Mouse (Mus musculus): ENCODE results near the gene Pla2g2c. TPM values are rescaled to one million over a fixed set of nuclear protein-coding genes. Genes with fewer than 3 reads are reported as not detected.

The Pla2g2c gene
- total and polyA plus RNA-seq, 2 experiments from 2014 or later = 0.44 to 0.57 TPM

GRCm38 (mm10) chr4:138703591-138703990 is 21.0 kb upstream of the Pla2g2c start:
- Histone ChIP-seq H3K4me3 (ENCODE audit: low read depth, low read length) (no peak overlapping the region), H3K36me3 (ENCODE audit: insufficient read depth, low read length) (no peaks in the 10 kb centered on the region), H3K27ac (ENCODE audit: low read depth, low read length) (no peak overlapping the region), H3K27me3 (ENCODE audit: insufficient read depth, low read length) (no peaks in the 10 kb centered on the region), H3K9me3 (ENCODE audit: low read length) (no peaks in the 10 kb centered on the region), H3K9ac (replicated peaks; ENCODE audit: low read length, poor library complexity, severe bottlenecking) (no peak overlapping the region), H3K4me2 (ENCODE audit: low read depth, low read length, poor library complexity, severe bottlenecking) (no peak overlapping the region), H3K4me1 (ENCODE audit: insufficient read depth, low read length) (0 out of 2 replicates have a peak, but pooled peaks cover 2% of the 10 kb centered on the region)
- TF ChIP-seq CTCF (IDR thresholded peaks at IDR 0.05) = no peak
- DNase-seq (ENCODE audit: low spot score) (no peak), ATAC-seq (ENCODE audit: low FRiP score) (no peak)
- WGBS = 67% methylated on average over 7 of the region's 7 CpGs

GRCm38 (mm10) chr4:138704169-138704568 is 20.4 kb upstream of the Pla2g2c start:
- Histone ChIP-seq H3K27me3 (ENCODE audit: insufficient read depth, low read length) (no peaks in the 10 kb centered on the region), H3K9ac (replicated peaks; ENCODE audit: low read length, poor library complexity, severe bottlenecking) (no peak overlapping the region), H3K4me1 (ENCODE audit: insufficient read depth, low read length) (0 out of 2 replicates have a peak, but pooled peaks cover 3% of the 10 kb centered on the region), H3K4me2 (ENCODE audit: low read depth, low read length, poor library complexity, severe bottlenecking) (no peak overlapping the region), H3K36me3 (ENCODE audit: insufficient read depth, low read length) (no peaks in the 10 kb centered on the region), H3K9me3 (ENCODE audit: low read length) (no peaks in the 10 kb centered on the region), H3K4me3 (ENCODE audit: low read depth, low read length) (no peak overlapping the region), H3K27ac (ENCODE audit: low read depth, low read length) (no peak overlapping the region)
- no peak for ATAC-seq (ENCODE audit: low FRiP score)
- no peak for TF ChIP-seq CTCF (IDR thresholded peaks at IDR 0.05)
- 88% methylated on average over 4 of the region's 4 CpGs for WGBS
- no peak for DNase-seq (ENCODE audit: low spot score)

- no peaks in the 10 kb centered on the region for H3K27me3 ChIP-seq (ENCODE audit: insufficient read depth, low read length)
- peaks cover 6% of the 10 kb centered on the region; the same call in 1 of the 2 replicates for H3K4me1 ChIP-seq (ENCODE audit: insufficient read depth, low read length)
- no peak overlapping the region for H3K4me2 ChIP-seq (ENCODE audit: low read depth, low read length, poor library complexity, severe bottlenecking)
- no peak overlapping the region for H3K4me3 ChIP-seq (ENCODE audit: low read depth, low read length)
- no peak for TF ChIP-seq CTCF (IDR thresholded peaks at IDR 0.05)
- ATAC-seq (ENCODE audit: low FRiP score) (no peak), DNase-seq (ENCODE audit: low spot score) (no peak)
- H3K9me3 ChIP-seq (ENCODE audit: low read length) = no peaks in the 10 kb centered on the region
- no peak overlapping the region for H3K9ac ChIP-seq (replicated peaks; ENCODE audit: low read length, poor library complexity, severe bottlenecking)
- H3K27ac ChIP-seq (ENCODE audit: low read depth, low read length) = no peak overlapping the region
- no peaks in the 10 kb centered on the region for H3K36me3 ChIP-seq (ENCODE audit: insufficient read depth, low read length)
- WGBS = 95% methylated on average over 8 of the region's 8 CpGs
Observed at GRCm38 (mm10) chr4:138706620-138707019, 18.0 kb upstream of the Pla2g2c start.

GRCm38 (mm10) chr4:138708636-138709035 is 16.0 kb upstream of the Pla2g2c start:
- TF ChIP-seq CTCF (IDR thresholded peaks at IDR 0.05) = peak; percentile 79
- 12% methylated on average over 7 of the region's 7 CpGs for WGBS
- Histone ChIP-seq H3K9me3 (ENCODE audit: low read length) (no peaks in the 10 kb centered on the region), H3K4me1 (ENCODE audit: insufficient read depth, low read length) (peaks cover 6% of the 10 kb centered on the region; the same call in 1 of the 2 replicates), H3K27me3 (ENCODE audit: insufficient read depth, low read length) (no peaks in the 10 kb centered on the region), H3K4me2 (ENCODE audit: low read depth, low read length, poor library complexity, severe bottlenecking) (no peak overlapping the region), H3K27ac (ENCODE audit: low read depth, low read length) (no peak overlapping the region), H3K4me3 (ENCODE audit: low read depth, low read length) (no peak overlapping the region), H3K36me3 (ENCODE audit: insufficient read depth, low read length) (no peaks in the 10 kb centered on the region), H3K9ac (replicated peaks; ENCODE audit: low read length, poor library complexity, severe bottlenecking) (no peak overlapping the region)
- ATAC-seq (ENCODE audit: low FRiP score) = no peak
- DNase-seq (ENCODE audit: low spot score) = peak; percentile 69

GRCm38 (mm10) chr4:138709246-138709645 is 15.3 kb upstream of the Pla2g2c start:
- no peak overlapping the region for H3K4me3 ChIP-seq (ENCODE audit: low read depth, low read length)
- H3K27ac ChIP-seq (ENCODE audit: low read depth, low read length) = no peak overlapping the region
- no peak overlapping the region for H3K9ac ChIP-seq (replicated peaks; ENCODE audit: low read length, poor library complexity, severe bottlenecking)
- no peaks in the 10 kb centered on the region for H3K27me3 ChIP-seq (ENCODE audit: insufficient read depth, low read length)
- WGBS = 88% methylated on average over 11 of the region's 11 CpGs
- no peak for DNase-seq (ENCODE audit: low spot score)
- no peak for TF ChIP-seq CTCF (IDR thresholded peaks at IDR 0.05)
- H3K4me1 ChIP-seq (ENCODE audit: insufficient read depth, low read length) = peaks cover 6% of the 10 kb centered on the region; the same call in 1 of the 2 replicates
- H3K36me3 ChIP-seq (ENCODE audit: insufficient read depth, low read length) = no peaks in the 10 kb centered on the region
- no peak for ATAC-seq (ENCODE audit: low FRiP score)
- H3K9me3 ChIP-seq (ENCODE audit: low read length) = no peaks in the 10 kb centered on the region
- H3K4me2 ChIP-seq (ENCODE audit: low read depth, low read length, poor library complexity, severe bottlenecking) = no peak overlapping the region

- ATAC-seq (ENCODE audit: low FRiP score) = no peak
- Histone ChIP-seq H3K36me3 (ENCODE audit: insufficient read depth, low read length) (no peaks in the 10 kb centered on the region), H3K4me2 (ENCODE audit: low read depth, low read length, poor library complexity, severe bottlenecking) (no peak overlapping the region), H3K27me3 (ENCODE audit: insufficient read depth, low read length) (no peaks in the 10 kb centered on the region), H3K9me3 (ENCODE audit: low read length) (no peaks in the 10 kb centered on the region), H3K27ac (ENCODE audit: low read depth, low read length) (peak overlapping the region; percentile 51; the same call in 1 of the 2 replicates), H3K9ac (replicated peaks; ENCODE audit: low read length, poor library complexity, severe bottlenecking) (no peak overlapping the region), H3K4me3 (ENCODE audit: low read depth, low read length) (no peak overlapping the region), H3K4me1 (ENCODE audit: insufficient read depth, low read length) (peaks cover 6% of the 10 kb centered on the region; the same call in 1 of the 2 replicates)
- TF ChIP-seq CTCF (IDR thresholded peaks at IDR 0.05) = no peak
- 55% methylated on average over 7 of the region's 7 CpGs for WGBS
- peak; percentile 53 for DNase-seq (ENCODE audit: low spot score)
Observed at GRCm38 (mm10) chr4:138709944-138710343, 14.6 kb upstream of the Pla2g2c start.

Measured in midbrain, postnatal 0 days (tissue).